Mouse (Mus musculus) monocyte, adult 5-6 weeks (primary cell): Measurements from ENCODE around the gene Gdap1l1. TPM values are rescaled to one million over a fixed set of nuclear protein-coding genes. Genes with fewer than 3 reads are reported as not detected.

ENCODE experiments used
- ATAC-seq: fragments of 153-309, 156-312 bp; replicated peaks from 2 replicates; pipeline ENCODE4 v1.8.0; 2017; ENCODE audit warnings: mild to moderate bottlenecking; ENCODE audit not compliant: low TSS enrichment, insufficient number of reproducible peaks, severe bottlenecking, poor library complexity, low FRiP score
- total RNA-seq: library from RNA; stranded (forward); fragments of 200-1000, 200-491, 200-594 nt; gene quantifications from 3 replicates; pipeline ENCODE4 v1.2.3, GENCODE M21; 2017

The Gdap1l1 gene
- total RNA-seq, 1 experiment from 2014 or later, result not detected

GRCm38 (mm10) chr2:163419346-163420045 is 18.8 kb upstream of the Gdap1l1 start:
- ATAC-seq, result peak; percentile 95

GRCm38 (mm10) chr2:163420366-163420886 is 17.9 kb upstream of the Gdap1l1 start:
- no peak for ATAC-seq

- no peak for ATAC-seq
Measured at GRCm38 (mm10) chr2:163422895-163423660, 15.2 kb upstream of the Gdap1l1 start.

- no peak for ATAC-seq
Measured at GRCm38 (mm10) chr2:163424597-163424996, 13.7 kb upstream of the Gdap1l1 start, which contains the start of gene Oser1. Gene Oser1, minus strand, starts transcription at chr2:163424697.

- no peak for ATAC-seq
Measured at GRCm38 (mm10) chr2:163428346-163429011, 9.8 kb upstream of the Gdap1l1 start.

GRCm38 (mm10) chr2:163431289-163431688 is 7.0 kb upstream of the Gdap1l1 start:
- no peak for ATAC-seq

GRCm38 (mm10) chr2:163433971-163434370 is 4.3 kb upstream of the Gdap1l1 start:
- ATAC-seq, result no peak

- ATAC-seq, result no peak
Measured at GRCm38 (mm10) chr2:163437800-163438199, 476 bp upstream of the Gdap1l1 start.

GRCm38 (mm10) chr2:163438619-163439451 is 559 bp downstream of the Gdap1l1 start:
- no peak for ATAC-seq

GRCm38 (mm10) chr2:163439488-163439887 is 1.2 kb downstream of the Gdap1l1 start:
- no peak for ATAC-seq

GRCm38 (mm10) chr2:163443543-163443942 is 5.3 kb downstream of the Gdap1l1 start:
- ATAC-seq, result no peak

GRCm38 (mm10) chr2:163444017-163444416 is 5.7 kb downstream of the Gdap1l1 start:
- ATAC-seq, result no peak

GRCm38 (mm10) chr2:163447375-163447774 is 9.1 kb downstream of the Gdap1l1 start:
- no peak for ATAC-seq

- no peak for ATAC-seq
Measured at GRCm38 (mm10) chr2:163449276-163449675, 11.0 kb downstream of the Gdap1l1 start.

- ATAC-seq, result no peak
Measured at GRCm38 (mm10) chr2:163450668-163451295, 12.5 kb downstream of the Gdap1l1 start.

GRCm38 (mm10) chr2:163452738-163453137 is 14.5 kb downstream of the Gdap1l1 start:
- no peak for ATAC-seq

GRCm38 (mm10) chr2:163453378-163453777 is 15.1 kb downstream of the Gdap1l1 start:
- ATAC-seq, result no peak
